Comparison of ENCODE assay signal across 10 mouse cellular contexts in the genomic region with DNA sequence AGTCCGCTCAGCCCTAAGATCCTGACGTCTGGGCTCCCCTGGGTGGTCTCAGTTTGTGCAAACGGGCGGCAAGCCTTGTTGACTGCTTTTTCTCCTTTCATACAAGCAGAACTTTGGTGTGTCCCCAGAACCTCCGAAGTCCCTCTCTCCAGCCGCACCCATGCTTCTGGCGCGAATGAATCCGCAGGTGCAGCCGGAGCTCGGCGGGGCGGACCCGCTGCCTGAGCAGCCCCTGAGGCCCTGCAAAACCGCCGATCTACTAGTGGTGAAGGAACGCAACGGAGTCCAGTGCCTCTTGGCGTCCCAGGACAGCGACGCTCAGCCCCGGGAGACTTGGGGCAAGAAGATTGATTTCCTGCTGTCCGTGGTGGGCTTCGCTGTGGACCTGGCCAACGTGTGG. TPM values are rescaled to one million over a fixed set of nuclear protein-coding genes. Genes with fewer than 3 reads are reported as not detected.
DNase-seq lines count a peak whose midpoint lies in the region; ATAC-seq lines count a peak whose summit lies in the region.
"Had no signal": no experiment of that assay in that cellular context is flagged by ENCODE, and none has a peak within 500 bp of the region (broad histone marks: within the 10 kb centered on the region; RNA-seq: fewer than 3 reads in every experiment).

No protein-coding gene starts in this region.

- no peak for DNase-seq in kidney, adult 18-20 months
- peak; percentile 24 for DNase-seq in embryo, embryonic 10.5 days (ENCODE audit: low spot score)
- peak; percentile 15 for DNase-seq in hindbrain, embryonic 10.5 days (ENCODE audit: low spot score)
- no peak for DNase-seq in frontal cortex, adult 2 months (ENCODE audit: extremely low spot score in 1 of 2, low spot score in 1 of 2)
- DNase-seq in left cerebral cortex, adult 8-10 months (ENCODE audit: low spot score in 2 of 2), result no peak
- no peak for DNase-seq in cerebellum, postnatal 36 days
- DNase-seq: cerebellum, adult 8-10 months had no signal

- no peak overlapping the region for H3K9ac ChIP-seq in kidney, embryonic 14.5 days (ENCODE audit: low read depth, low read length)
- H3K9ac ChIP-seq in midbrain, embryonic 16.5 days (ENCODE audit: low read depth, low read length), result no peak overlapping the region

- H3K27me3 ChIP-seq in kidney, embryonic 14.5 days (ENCODE audit: control insufficient read depth, insufficient read depth, low read length), result peaks cover 43% of the 10 kb centered on the region
- peaks cover 64% of the 10 kb centered on the region for H3K27me3 ChIP-seq in hindbrain, embryonic 10.5 days (ENCODE audit: insufficient read depth, poor library complexity, severe bottlenecking)
- peaks cover 24% of the 10 kb centered on the region for H3K27me3 ChIP-seq in midbrain, embryonic 16.5 days (ENCODE audit: control insufficient read depth, insufficient read depth, low read depth, low read length)

- WGBS in kidney, embryonic 14.5 days, result 2% methylated on average over 25 of the region's 25 CpGs
- 2% methylated on average over 25 of the region's 25 CpGs for WGBS in hindbrain, embryonic 10.5 days
- 2% methylated on average over 25 of the region's 25 CpGs for WGBS in midbrain, embryonic 16.5 days

- peak overlapping the region; percentile 38 for H3K4me3 ChIP-seq in kidney, embryonic 14.5 days (ENCODE audit: low read length)
- H3K4me3 ChIP-seq in hindbrain, embryonic 10.5 days, result peak overlapping the region; percentile 54
- peak overlapping the region; percentile 41 for H3K4me3 ChIP-seq in midbrain, embryonic 16.5 days (ENCODE audit: low read depth, low read length)

- no peak; the same call in 1 of the 2 replicates for ATAC-seq in kidney, embryonic 14.5 days (ENCODE audit: low FRiP score, low TSS enrichment)
- no peak for ATAC-seq in midbrain, embryonic 16.5 days

- peaks cover 11% of the 10 kb centered on the region for H3K4me1 ChIP-seq in kidney, embryonic 14.5 days (ENCODE audit: control insufficient read depth, insufficient read depth, low read length)
- peaks cover 15% of the 10 kb centered on the region for H3K4me1 ChIP-seq in hindbrain, embryonic 10.5 days (replicated peaks)
- peaks cover 10% of the 10 kb centered on the region for H3K4me1 ChIP-seq in midbrain, embryonic 16.5 days (ENCODE audit: control insufficient read depth, insufficient read depth, low read length)

- H3K9me3 ChIP-seq in kidney, embryonic 14.5 days (ENCODE audit: control insufficient read depth, low read length), result no peaks in the 10 kb centered on the region
- H3K9me3 ChIP-seq in hindbrain, embryonic 10.5 days, result no peaks in the 10 kb centered on the region
- H3K9me3 ChIP-seq in midbrain, embryonic 16.5 days (replicated peaks; ENCODE audit: control insufficient read depth, low read length, poor library complexity, severe bottlenecking), result no peaks in the 10 kb centered on the region

- H3K36me3 ChIP-seq in kidney, embryonic 14.5 days (ENCODE audit: control insufficient read depth, insufficient read depth, low read length), result no peaks in the 10 kb centered on the region
- no peaks in the 10 kb centered on the region for H3K36me3 ChIP-seq in hindbrain, embryonic 10.5 days
- H3K36me3 ChIP-seq in midbrain, embryonic 16.5 days (ENCODE audit: control insufficient read depth, insufficient read depth, low read length), result no peaks in the 10 kb centered on the region
- H3K36me3 ChIP-seq: G1E had no signal

- H3K27ac ChIP-seq in kidney, embryonic 14.5 days (ENCODE audit: low read depth, low read length), result no peak overlapping the region
- no peak overlapping the region for H3K27ac ChIP-seq in hindbrain, embryonic 10.5 days
- no peak overlapping the region for H3K27ac ChIP-seq in midbrain, embryonic 16.5 days (ENCODE audit: low read length)

- peak overlapping the region; percentile 76 for H3K4me2 ChIP-seq in kidney, embryonic 14.5 days (replicated peaks; ENCODE audit: low read depth, low read length)
- H3K4me2 ChIP-seq in midbrain, embryonic 16.5 days (ENCODE audit: low read length), result peak overlapping the region; percentile 92

RNA-seq across cellular contexts. Expression of gene Slc6a2, which starts 1.2 kb away (rescaled TPM):
- polyA plus RNA-seq in kidney, embryonic 14.5 days (2014; fragmentation: Nextera tagmentation; extraction: Ambion mirVana), result 0.03 TPM in 1 of 2 replicates, not detected in the other
- polyA plus RNA-seq in hindbrain, embryonic 10.5 days (2016; fragmentation: Nextera tagmentation; extraction: Ambion mirVana), result 0.09 and 0.22 TPM in 2 replicates
- 0.47 and 0.90 TPM in 2 replicates for polyA plus RNA-seq in midbrain, embryonic 16.5 days (2015; fragmentation: Nextera tagmentation; extraction: Ambion mirVana)
- 0.02 and 0.08 TPM in 2 replicates for polyA plus RNA-seq in frontal cortex, adult 2 months (2012; rRNA removed)
- total RNA-seq in left cerebral cortex, adult 8-10 months (2022), result under 1 TPM; 0.11 to 0.27 (median 0.20) TPM
- polyA plus RNA-seq: G1E had no signal

RNA-seq across cellular contexts. Expression of gene Capns2, which starts 59.9 kb away (rescaled TPM):
- 0.20 and 0.72 TPM in 2 replicates for polyA plus RNA-seq in kidney, embryonic 14.5 days (2014; fragmentation: Nextera tagmentation; extraction: Ambion mirVana)
- polyA plus RNA-seq in hindbrain, embryonic 10.5 days (2016; fragmentation: Nextera tagmentation; extraction: Ambion mirVana), result 0.16 and 0.26 TPM in 2 replicates
- polyA plus RNA-seq in midbrain, embryonic 16.5 days (2015; fragmentation: Nextera tagmentation; extraction: Ambion mirVana), result 0.19 TPM in 1 of 2 replicates, not detected in the other
- polyA plus RNA-seq in frontal cortex, adult 2 months (2012; rRNA removed), result 0.64 and 0.76 TPM in 2 replicates
- total RNA-seq in left cerebral cortex, adult 8-10 months (2022), result 1 to 10 TPM in 2 of 4 experiments, under 1 TPM in 1, not detected in 1; 0.49 to 1.6 (median 1.0) TPM
- total RNA-seq: G1E had no signal
- polyA plus RNA-seq: G1E had no signal

Comparison
In these comparisons a context has a peak if more than half of its experiments do, and no peak if none do; other contexts are left out.
1. DNase-seq: peak in embryo, embryonic 10.5 days (single experiment) and hindbrain, embryonic 10.5 days (single experiment); none in kidney, adult 18-20 months (single experiment), frontal cortex, adult 2 months (0 of 2), left cerebral cortex, adult 8-10 months (0 of 2) and cerebellum, postnatal 36 days (0 of 2).
2. Peak in every context shown above with its lines, with median percentiles within 50 percentile points of each other: H3K4me3 ChIP-seq.